Mouse (Mus musculus): ENCODE measurements around the gene Gm28374. TPM values are rescaled to one million over a fixed set of nuclear protein-coding genes. Genes with fewer than 3 reads are reported as not detected.

Gm28374 gene
- 2.3 and 2.7 TPM in 2 replicates for polyA plus RNA-seq (2012; rRNA removed)

DNA sequence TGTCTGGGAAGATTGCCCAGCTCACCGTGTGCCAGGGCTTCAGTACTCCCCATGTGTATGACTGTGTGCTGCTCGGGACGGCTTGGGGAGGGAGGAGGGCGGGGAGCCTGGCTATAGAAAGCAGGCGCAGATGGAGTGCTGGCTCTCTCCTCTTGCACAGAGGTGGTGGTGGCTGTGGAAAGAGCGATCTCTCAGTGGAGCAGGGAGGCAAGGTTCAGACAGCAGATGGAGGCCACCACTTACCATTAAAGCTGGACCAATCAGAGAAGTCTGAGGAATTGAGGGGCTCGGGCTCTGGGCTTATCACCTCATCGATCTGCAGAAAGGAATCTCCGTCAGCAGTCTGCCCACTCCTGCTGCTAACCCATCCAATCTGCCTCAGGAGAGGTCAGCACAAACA is at the start of gene Gm28374:
TSS of gene Gm28374 (minus strand) at position 101 of the 400 bp plus-strand sequence.

DNA sequence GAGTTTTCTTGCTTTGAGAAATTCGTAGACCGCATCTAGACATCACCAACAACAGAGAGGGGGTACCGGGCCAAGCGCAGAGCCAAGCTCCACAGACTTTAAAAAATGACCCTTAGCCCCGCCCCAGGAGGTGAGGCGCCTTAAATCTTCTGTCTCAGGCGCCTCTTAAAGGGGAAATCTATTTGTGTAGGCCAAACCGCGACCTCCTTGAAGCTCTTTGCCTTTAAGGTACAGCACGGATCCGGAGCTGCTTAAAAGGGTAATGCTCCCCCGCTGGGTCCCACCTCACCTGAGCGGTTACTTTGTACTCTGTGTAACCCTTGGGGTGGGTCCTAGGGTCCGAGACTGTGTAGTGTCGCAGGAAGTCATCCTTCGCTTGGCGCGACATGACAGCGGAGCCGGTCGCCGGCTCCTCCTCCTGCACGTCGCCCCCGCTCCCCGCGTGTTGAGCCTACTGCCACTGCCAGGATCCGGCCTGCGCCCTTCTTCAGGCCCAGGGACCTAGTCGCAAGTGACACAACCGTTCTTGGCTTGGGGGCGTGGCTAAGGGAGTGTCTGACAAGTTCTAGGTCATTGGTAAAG is 45.8 kb upstream of the Gm28374 start, which contains the start of gene Snx15:
TSS of gene Snx15 (minus strand) at position 545 of the 582 bp plus-strand sequence.

GRCm38 (mm10) chr19:6117986-6118676 is 36.1 kb upstream of the Gm28374 start, which contains the start of gene Sac3d1:
Sac3d1 (minus strand) TSS chr19:6118650.

DNA sequence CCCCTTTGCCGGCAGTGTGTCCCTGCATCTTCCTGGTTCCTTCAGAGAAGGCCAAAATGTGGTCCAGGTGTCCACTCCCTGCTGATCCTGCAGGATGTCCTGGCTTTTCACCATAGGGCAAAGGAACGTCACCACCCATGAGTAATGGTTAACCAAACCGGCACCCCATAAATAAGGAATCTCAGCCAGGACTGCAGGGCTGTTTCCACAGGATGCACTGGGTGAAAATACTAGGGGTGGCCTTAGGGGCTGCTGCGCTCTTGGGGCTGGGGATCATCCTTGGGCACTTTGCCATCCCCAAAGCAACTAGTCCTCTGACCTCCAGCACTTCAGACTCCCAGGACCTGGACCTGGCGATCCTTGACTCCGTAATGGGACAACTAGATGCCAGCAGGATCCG is 23.5 kb upstream of the Gm28374 start, which contains the start of gene Naaladl1:
TSS of gene Naaladl1 (plus strand) at position 197 of the 400 bp plus-strand sequence.

DNA sequence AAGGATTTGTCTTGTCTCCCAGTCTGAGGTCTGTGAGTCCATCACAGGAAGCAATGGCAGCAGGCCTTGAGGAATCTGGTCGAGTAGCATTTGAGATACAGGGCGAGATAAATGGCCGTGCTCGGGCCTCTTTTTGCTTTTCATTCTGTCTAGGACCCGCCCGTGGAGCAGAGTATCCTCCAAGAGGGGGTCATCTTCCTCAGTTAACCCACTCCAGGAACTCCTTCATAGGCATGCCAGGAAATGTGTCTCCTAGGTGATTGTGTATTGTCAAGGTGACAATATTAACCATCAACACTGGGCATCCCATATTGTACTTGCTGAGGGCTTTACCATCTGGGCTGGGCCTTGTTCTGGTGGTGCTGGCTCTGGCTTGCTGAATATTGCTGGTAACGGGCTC is 12.1 kb upstream of the Gm28374 start, which contains the start of gene AC131692.1:
TSS of gene AC131692.1 (plus strand) at position 301 of the 400 bp plus-strand sequence.

DNA sequence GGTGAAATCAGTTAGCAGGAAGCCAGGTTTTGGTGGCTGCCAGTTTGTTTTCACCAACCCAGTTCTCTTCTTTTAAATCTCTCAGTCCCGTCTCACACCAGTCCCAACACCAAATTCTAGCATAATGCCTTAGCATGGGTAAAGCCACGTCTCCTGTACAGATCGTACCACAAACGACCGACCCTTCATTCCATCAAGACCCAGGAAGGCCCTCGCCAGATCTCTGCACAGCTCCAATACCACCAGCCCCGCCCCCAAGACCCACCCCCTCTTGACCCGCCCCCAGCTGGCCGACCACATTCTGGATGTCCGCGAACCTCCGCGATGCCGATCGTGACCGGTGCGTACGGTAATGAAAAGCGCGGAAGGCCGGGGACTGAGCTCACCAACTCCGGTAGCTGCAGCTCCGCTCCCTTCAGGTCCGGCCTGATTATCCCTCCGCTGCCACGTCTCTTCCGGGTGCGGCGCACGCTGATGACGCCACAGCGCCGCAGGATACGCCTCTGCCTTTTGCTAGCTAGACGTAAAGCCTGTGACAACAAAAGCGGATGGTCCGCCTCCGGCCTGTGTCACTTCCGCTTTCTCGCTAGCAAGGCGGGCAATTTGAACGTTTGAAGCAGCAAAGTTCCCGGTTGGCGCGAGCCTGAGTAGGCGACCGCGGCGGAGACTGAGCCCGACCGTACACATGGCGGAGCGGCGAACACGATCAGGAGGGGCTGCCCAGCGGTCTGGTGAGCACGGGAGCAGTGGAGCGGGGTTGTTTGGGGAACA is 2.6 kb upstream of the Gm28374 start, which contains the start of the genes Zfpl1 and Cdca5:
TSS of gene Zfpl1 (minus strand) at position 479 of the 771 bp plus-strand sequence.
TSS of gene Cdca5 (plus strand) at position 506 of the 771 bp plus-strand sequence.

DNA sequence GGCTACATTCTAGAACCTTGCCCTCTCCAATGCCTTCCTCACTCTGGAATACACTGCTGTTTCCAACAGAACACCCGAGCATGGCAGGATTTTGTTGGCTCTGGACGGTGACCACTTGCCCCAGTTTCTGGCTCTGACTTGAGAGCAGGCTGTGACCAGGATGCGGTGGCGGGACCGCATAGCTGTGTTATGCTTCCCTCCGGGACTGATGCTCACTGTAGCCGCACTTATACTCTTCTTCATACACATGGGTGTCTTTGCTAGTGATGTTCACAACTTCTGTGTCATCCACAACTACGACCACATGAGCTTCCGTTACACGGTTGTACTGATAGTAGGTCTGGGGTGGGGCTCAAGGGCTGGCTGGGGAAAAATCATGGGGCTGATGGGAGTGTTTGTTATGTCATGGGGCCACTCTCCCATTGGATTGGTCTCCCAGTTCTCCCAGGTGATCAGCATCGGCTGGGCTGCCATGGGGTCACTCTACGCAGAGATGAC is 2.0 kb downstream of the Gm28374 start, which contains the start of gene Tmem262:
TSS of gene Tmem262 (plus strand) at position 51 of the 498 bp plus-strand sequence.

DNA sequence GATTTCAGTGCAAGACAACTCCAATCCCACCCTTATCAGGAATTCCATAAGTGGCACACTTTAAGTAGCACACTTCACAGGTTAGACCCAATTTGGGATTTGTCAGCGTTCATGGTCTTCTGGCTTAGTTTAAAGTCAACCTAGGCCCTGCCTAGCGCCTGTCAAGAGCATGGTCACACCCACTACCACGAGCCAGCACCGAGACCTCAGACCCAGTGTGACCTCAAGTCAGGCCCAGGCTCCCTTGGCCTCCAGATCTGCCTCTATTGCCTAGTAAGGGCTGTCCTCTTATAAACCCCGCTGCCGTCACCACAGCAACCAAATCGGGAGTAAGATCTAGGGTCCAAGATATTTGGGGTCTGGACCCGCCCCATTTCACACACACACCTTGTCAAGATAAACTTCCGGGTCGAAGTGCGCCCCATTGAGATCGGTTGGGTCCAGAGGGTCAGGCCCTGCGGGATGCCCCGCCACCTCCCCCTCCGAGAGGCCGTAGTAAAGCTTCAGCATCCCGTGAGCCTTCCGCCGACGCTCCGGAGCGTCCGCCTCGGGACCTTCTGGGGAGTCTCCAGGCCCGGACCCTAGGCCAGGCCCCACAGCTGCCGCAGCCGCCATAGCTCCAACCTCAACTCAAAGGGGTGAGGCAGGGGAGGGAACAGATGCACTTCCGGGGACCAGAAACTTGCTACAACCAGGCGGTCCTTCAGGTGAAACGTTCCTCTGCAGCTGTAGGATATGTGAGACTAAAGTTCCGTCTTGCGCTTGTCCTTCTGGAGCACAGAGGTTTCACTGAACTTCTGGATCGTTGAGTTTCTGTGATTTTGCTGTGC is 5.3 kb downstream of the Gm28374 start, which contains the start of gene Vps51:
TSS of gene Vps51 (minus strand) at position 668 of the 830 bp plus-strand sequence.

GRCm38 (mm10) chr19:6067724-6068415 is 14.2 kb downstream of the Gm28374 start, which contains the start of gene Tm7sf2:
Tm7sf2 (minus strand) TSS chr19:6068373.

GRCm38 (mm10) chr19:6061021-6061533 is 21.0 kb downstream of the Gm28374 start, which contains the start of gene Znhit2:
Znhit2 (plus strand) TSS chr19:6061192.

DNA sequence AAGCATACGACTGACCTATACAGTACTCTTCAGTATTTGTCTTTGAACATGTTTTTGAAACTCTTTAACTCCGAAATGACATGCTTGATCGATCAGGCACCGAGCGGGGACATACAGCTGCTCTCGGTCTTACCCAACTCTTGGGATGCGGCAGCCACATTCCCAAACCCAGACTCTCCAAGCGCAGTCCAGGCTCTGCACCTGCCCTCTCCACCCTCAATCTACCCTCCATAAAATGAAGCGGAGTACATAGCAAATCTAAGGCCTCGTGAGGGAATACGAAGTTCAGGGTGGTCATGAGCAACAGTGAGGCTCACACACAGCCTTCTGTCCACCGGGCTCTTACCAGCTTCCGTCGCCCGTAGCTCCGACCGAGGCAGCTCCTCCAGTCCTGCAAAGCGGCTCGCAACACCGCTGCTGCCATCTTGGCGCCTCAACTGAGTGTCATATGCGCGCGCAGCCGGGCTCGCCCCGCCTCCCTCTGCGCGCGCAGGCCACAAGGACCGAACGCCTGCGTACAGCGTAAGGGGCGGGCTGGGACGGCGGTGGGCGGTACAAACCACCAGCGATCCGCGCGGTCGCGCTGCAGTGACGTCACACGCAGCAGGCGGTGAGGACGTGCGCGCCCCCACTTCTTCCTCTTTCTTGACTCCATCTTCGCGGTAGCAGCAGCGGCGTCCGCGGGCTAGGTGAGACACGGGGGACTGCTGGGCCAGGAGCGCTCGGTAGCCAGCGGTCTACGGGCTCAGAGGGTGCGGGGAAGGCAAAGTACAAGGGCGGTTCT is 24.6 kb downstream of the Gm28374 start, which contains the start of the genes Mrpl49 and Fau:
TSS of gene Mrpl49 (minus strand) at position 473 of the 784 bp plus-strand sequence.
TSS of gene Fau (plus strand) at position 532 of the 784 bp plus-strand sequence.

GRCm38 (mm10) chr19:6046294-6047153 is 35.5 kb downstream of the Gm28374 start, which contains the start of gene Syvn1:
Syvn1 (plus strand) TSS chr19:6046576.

Other genes with a start within 250 kb of the Gm28374 start
- gene Frmd8, start 207.0 kb downstream of the Gm28374 start, polyA plus RNA-seq (2012; rRNA removed), result 16.1 and 16.6 TPM in 2 replicates
- 3.5 and 4.1 TPM in 2 replicates for gene Slc25a45, start 204.4 kb downstream of the Gm28374 start, polyA plus RNA-seq (2012; rRNA removed)
- 13.9 and 15.5 TPM in 2 replicates for gene Tigd3, start 188.1 kb downstream of the Gm28374 start, polyA plus RNA-seq (2012; rRNA removed)
- gene Dpf2, start 169.2 kb downstream of the Gm28374 start, polyA plus RNA-seq (2012; rRNA removed), result 193 and 198 TPM in 2 replicates
- 9.7 and 12.1 TPM in 2 replicates for gene Cdc42ep2, start 157.4 kb downstream of the Gm28374 start, polyA plus RNA-seq (2012; rRNA removed)
- gene Pola2, start 118.1 kb downstream of the Gm28374 start, polyA plus RNA-seq (2012; rRNA removed), result 50.1 and 52.4 TPM in 2 replicates
- not detected in 2 replicates for gene Slc22a20, start 96.1 kb downstream of the Gm28374 start, polyA plus RNA-seq (2012; rRNA removed)
- gene Capn1, start 66.4 kb downstream of the Gm28374 start, polyA plus RNA-seq (2012; rRNA removed), result 5.1 and 9.9 TPM in 2 replicates
- gene Syvn1, start 35.7 kb downstream of the Gm28374 start, polyA plus RNA-seq (2012; rRNA removed), result 28.2 and 37.9 TPM in 2 replicates
- gene Mrpl49, start 24.5 kb downstream of the Gm28374 start, polyA plus RNA-seq (2012; rRNA removed), result 52.3 and 53.8 TPM in 2 replicates
- 1,336 and 1,386 TPM in 2 replicates for gene Fau, start 24.4 kb downstream of the Gm28374 start, polyA plus RNA-seq (2012; rRNA removed)
- gene Znhit2, start 21.1 kb downstream of the Gm28374 start, polyA plus RNA-seq (2012; rRNA removed), result 31.1 and 33.9 TPM in 2 replicates
- gene Tm7sf2, start 13.9 kb downstream of the Gm28374 start, polyA plus RNA-seq (2012; rRNA removed), result 79.3 and 81.1 TPM in 2 replicates
- 101 and 102 TPM in 2 replicates for gene Vps51, start 5.0 kb downstream of the Gm28374 start, polyA plus RNA-seq (2012; rRNA removed)
- not detected in 2 replicates for gene Tmem262, start 2.2 kb downstream of the Gm28374 start, polyA plus RNA-seq (2012; rRNA removed)
- gene Zfpl1, start 2.7 kb upstream of the Gm28374 start, polyA plus RNA-seq (2012; rRNA removed), result 99.9 and 111 TPM in 2 replicates
- 13.7 and 19.6 TPM in 2 replicates for gene Cdca5, start 2.7 kb upstream of the Gm28374 start, polyA plus RNA-seq (2012; rRNA removed)
- gene AC131692.1, start 12.2 kb upstream of the Gm28374 start, polyA plus RNA-seq (2012; rRNA removed), result 0.29 and 0.48 TPM in 2 replicates
- gene Naaladl1, start 23.5 kb upstream of the Gm28374 start, polyA plus RNA-seq (2012; rRNA removed), result 1.8 and 1.9 TPM in 2 replicates
- 45.8 and 47.4 TPM in 2 replicates for gene Sac3d1, start 36.4 kb upstream of the Gm28374 start, polyA plus RNA-seq (2012; rRNA removed)
- gene Snx15, start 46.0 kb upstream of the Gm28374 start, polyA plus RNA-seq (2012; rRNA removed), result 47.2 and 51.4 TPM in 2 replicates
- gene Batf2, start 58.7 kb upstream of the Gm28374 start, polyA plus RNA-seq (2012; rRNA removed), result 0.34 and 0.48 TPM in 2 replicates
- gene Arl2, start 59.3 kb upstream of the Gm28374 start, polyA plus RNA-seq (2012; rRNA removed), result 99.8 and 109 TPM in 2 replicates
- 0.09 TPM in 1 of 2 replicates, not detected in the other for gene Majin, start 102.1 kb upstream of the Gm28374 start, polyA plus RNA-seq (2012; rRNA removed)
- 0.14 and 1.1 TPM in 2 replicates for gene Gpha2, start 144.1 kb upstream of the Gm28374 start, polyA plus RNA-seq (2012; rRNA removed)
- 99.3 and 99.9 TPM in 2 replicates for gene Ppp2r5b, start 153.6 kb upstream of the Gm28374 start, polyA plus RNA-seq (2012; rRNA removed)
- 19.9 and 22.5 TPM in 2 replicates for gene Atg2a, start 159.4 kb upstream of the Gm28374 start, polyA plus RNA-seq (2012; rRNA removed)
- gene Ehd1, start 194.5 kb upstream of the Gm28374 start, polyA plus RNA-seq (2012; rRNA removed), result 175 and 205 TPM in 2 replicates
- gene Cdc42bpg, start 224.2 kb upstream of the Gm28374 start, polyA plus RNA-seq (2012; rRNA removed), result 5.2 and 8.1 TPM in 2 replicates

Data from central nervous system, embryonic 14 days (tissue).